Mouse (Mus musculus) embryonic facial prominence, embryonic 12.5 days (tissue): Measurements from ENCODE around the gene Gm3373. TPM values are rescaled to one million over a fixed set of nuclear protein-coding genes. Genes with fewer than 3 reads are reported as not detected.
"Not testable (repeated sequence)": the region's sequence is repeated elsewhere in the genome, so short reads cannot be mapped to it uniquely, and the experiment has no call there.

Experiments used
- ATAC-seq: fragments of 200-750 bp; cut with Nextera tagmentation; 2 replicates; pipeline ENCODE4 v1.8.0; 2017; ENCODE audit not compliant: insufficient number of reproducible peaks, insufficient read depth, low FRiP score, low TSS enrichment
- H3K27ac ChIP-seq: fragments of 300-500 bp; sonication (generic); 2 replicates; pipeline ENCODE4 v1.5.1; 2016; ENCODE audit warnings: mild to moderate bottlenecking
- H3K27me3 ChIP-seq: fragments of 300-500 bp; sonication (generic); 2 replicates; pipeline ENCODE4 v1.6.1; 2016; ENCODE audit warnings: mild to moderate bottlenecking, moderate library complexity
- H3K36me3 ChIP-seq: fragments of 300-500 bp; sonication (generic); 2 replicates; pipeline ENCODE4 v1.6.1; 2016; ENCODE audit warnings: mild to moderate bottlenecking
- H3K4me1 ChIP-seq: fragments of 300-500 bp; sonication (generic); 2 replicates; pipeline ENCODE4 v1.6.1; 2016
- H3K4me2 ChIP-seq: fragments of 300-500 bp; sonication (generic); replicated peaks from 2 replicates; pipeline ENCODE4 v1.6.1; 2016; ENCODE audit warnings: mild to moderate bottlenecking, moderate library complexity
- H3K4me3 ChIP-seq: fragments of 300-500 bp; sonication (generic); 2 replicates; pipeline ENCODE4 v1.5.1; 2016; ENCODE audit warnings: mild to moderate bottlenecking
- H3K9ac ChIP-seq: fragments of 300-500 bp; sonication (generic); 2 replicates; pipeline ENCODE4 v1.6.1; 2016; ENCODE audit warnings: mild to moderate bottlenecking, moderate library complexity
- H3K9me3 ChIP-seq: fragments of 300-500 bp; sonication (generic); 2 replicates; pipeline ENCODE4 v1.6.1; 2016; ENCODE audit warnings: mild to moderate bottlenecking, moderate library complexity
- WGBS: fragments of 180-500 bp; shearing (Covaris S2); methylation state at CpG from one replicate; pipeline ENCODE4 v1.1.7; 2016; 5-methylcytosine and 5-hydroxymethylcytosine counted together
- polyA plus RNA-seq: library from polyadenylated mRNA; unstranded; fragments of >200 nt; fragmentation: Nextera tagmentation; extraction: Ambion mirVana; gene quantifications from 2 replicates; pipeline ENCODE4 v1.2.1, GENCODE M21; 2016

The Gm3373 gene
- 0.28 TPM in 1 of 2 replicates, not detected in the other for polyA plus RNA-seq

- not testable (repeated sequence) for H3K9me3 ChIP-seq, H3K27me3 ChIP-seq, H3K4me3 ChIP-seq, ATAC-seq, H3K27ac ChIP-seq, H3K4me2 ChIP-seq, H3K9ac ChIP-seq, H3K4me1 ChIP-seq, H3K36me3 ChIP-seq
- whole genome bisulfite sequencing: no CpG with 5 or more reads among the region's 37 CpGs
Measured at GRCm38 (mm10) chr14:5741477-5741876, at the start of gene Gm3373. TSS of gene Gm3373 (minus strand) at chr14:5741577.

- not testable (repeated sequence) for H3K4me3 ChIP-seq, H3K36me3 ChIP-seq, H3K4me2 ChIP-seq, H3K9me3 ChIP-seq, H3K27me3 ChIP-seq, H3K27ac ChIP-seq, ATAC-seq, H3K9ac ChIP-seq, H3K4me1 ChIP-seq
- no CpG with 5 or more reads among the region's 2 CpGs for WGBS
Measured at GRCm38 (mm10) chr14:5687357-5687756, 54.0 kb downstream of the Gm3373 start, which contains the start of gene Gm9603. TSS of gene Gm9603 (minus strand) at chr14:5687457.

Other genes with a start within 250 kb of the Gm3373 start
- 1.1 and 1.9 TPM in 2 replicates for gene Gm3488, start 239.9 kb downstream of the Gm3373 start, polyA plus RNA-seq
- not detected in 2 replicates for gene Gm3532, start 203.1 kb downstream of the Gm3373 start, polyA plus RNA-seq
- gene Gm8265, start 108.5 kb downstream of the Gm3373 start, polyA plus RNA-seq: not detected in 2 replicates
- not detected in 2 replicates for gene Gm9603, start 54.1 kb downstream of the Gm3373 start, polyA plus RNA-seq
- gene Gm3383, start 66.4 kb upstream of the Gm3373 start, polyA plus RNA-seq: 0.64 and 1.2 TPM in 2 replicates
- gene Gm3424, start 88.8 kb upstream of the Gm3373 start, polyA plus RNA-seq: not detected in 2 replicates
- gene Gm8237, start 138.8 kb upstream of the Gm3373 start, polyA plus RNA-seq: 0.26 TPM in 1 of 2 replicates, not detected in the other
- gene Gm3248, start 220.2 kb upstream of the Gm3373 start, polyA plus RNA-seq: 0.52 and 0.56 TPM in 2 replicates
- not detected in 2 replicates for gene Gm3453, start 237.6 kb upstream of the Gm3373 start, polyA plus RNA-seq